Mouse (Mus musculus) liver, embryonic 14.5 days (tissue): ENCODE data around the gene Dclk2.

ENCODE experiments used
- CTCF ChIP-seq: IDR thresholded peaks from 2 replicates; pipeline ENCODE4 v1.5.1; 2016; ENCODE audit warnings: antibody characterized with exemption, low read depth, control low read depth
- EP300 ChIP-seq: IDR thresholded peaks from 2 replicates; pipeline ENCODE4 v1.6.1; 2016; ENCODE audit warnings: antibody characterized with exemption, low read depth

DNA sequence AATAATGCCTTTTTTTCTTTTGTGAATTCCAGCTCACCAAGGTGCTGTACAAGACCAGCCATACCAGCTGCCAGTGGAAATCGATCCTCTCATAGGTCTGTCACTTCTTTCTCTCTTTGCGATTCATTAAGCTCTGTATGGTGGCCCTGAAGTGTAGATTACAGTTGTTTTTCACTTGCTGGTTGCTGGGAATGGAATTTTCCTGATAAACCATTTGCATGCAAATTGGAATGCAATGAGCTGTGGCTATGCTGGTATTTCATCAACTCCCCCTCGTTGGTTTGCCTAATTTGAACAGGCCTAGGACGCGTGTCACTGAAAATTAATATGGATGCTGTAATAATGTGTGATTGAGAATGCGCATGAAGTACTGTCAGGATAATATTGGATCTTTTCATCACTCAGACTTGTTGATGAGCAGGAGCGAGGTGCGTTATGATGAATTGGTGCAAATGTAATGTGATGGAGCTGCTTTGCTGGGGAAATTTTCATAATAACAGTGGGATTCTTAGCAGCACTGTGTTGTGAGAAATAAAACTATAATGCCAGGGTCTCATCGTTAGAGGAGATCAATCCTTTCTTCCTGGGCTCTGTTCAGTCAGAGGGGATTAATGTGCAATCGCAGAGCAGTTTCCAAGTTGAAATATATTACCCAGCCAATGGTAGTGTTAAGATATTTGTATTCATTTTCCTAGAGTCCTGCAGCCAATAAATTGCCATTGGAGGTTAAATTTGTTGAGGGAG lies 174.7 kb downstream of the Dclk2 start:
- TF ChIP-seq CTCF: no peak
- no peak for TF ChIP-seq EP300
